Mouse (Mus musculus) adrenal gland, adult 2 months (tissue): ENCODE measurements around the gene Cox5a. TPM values are rescaled to one million over a fixed set of nuclear protein-coding genes. Genes with fewer than 3 reads are reported as not detected.

ENCODE experiments used
- DNase-seq: peaks from one replicate; pipeline ENCODE4 v3.0.0; 2021
- polyA plus RNA-seq: library from polyadenylated mRNA; depleted of rRNA; stranded (reverse); fragments of >200 nt; gene quantifications from 2 replicates; pipeline ENCODE4 v1.2.3, GENCODE M21; 2012
- total RNA-seq, 2 experiments: library from RNA; stranded (reverse); gene quantifications; 2 replicates each; pipeline ENCODE4 v1.2.3; 2021

Gene Cox5a
- total and polyA plus RNA-seq, 3 experiments = 430 to 880 (median 653) TPM

DNA sequence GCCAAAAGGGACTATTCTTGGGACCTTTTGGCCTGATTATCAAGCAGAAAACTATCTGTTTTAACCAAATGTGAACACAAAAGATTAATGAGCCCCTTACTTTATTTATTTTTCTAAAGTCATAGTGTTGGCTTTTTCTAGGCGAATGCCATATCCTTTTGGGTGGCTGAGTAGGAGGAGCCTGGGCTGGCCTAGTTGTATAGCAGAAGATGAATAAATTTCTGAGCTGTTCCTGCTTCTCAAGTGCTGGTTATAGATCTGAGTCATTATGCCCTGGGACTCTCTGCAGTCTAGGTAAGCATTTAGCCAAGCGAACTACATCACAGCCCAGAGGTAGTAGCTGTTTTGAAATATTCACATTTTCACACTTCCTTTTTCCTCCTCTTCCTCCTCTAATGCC lies 4.4 kb downstream of the Cox5a start:
- no peak for DNase-seq

DNA sequence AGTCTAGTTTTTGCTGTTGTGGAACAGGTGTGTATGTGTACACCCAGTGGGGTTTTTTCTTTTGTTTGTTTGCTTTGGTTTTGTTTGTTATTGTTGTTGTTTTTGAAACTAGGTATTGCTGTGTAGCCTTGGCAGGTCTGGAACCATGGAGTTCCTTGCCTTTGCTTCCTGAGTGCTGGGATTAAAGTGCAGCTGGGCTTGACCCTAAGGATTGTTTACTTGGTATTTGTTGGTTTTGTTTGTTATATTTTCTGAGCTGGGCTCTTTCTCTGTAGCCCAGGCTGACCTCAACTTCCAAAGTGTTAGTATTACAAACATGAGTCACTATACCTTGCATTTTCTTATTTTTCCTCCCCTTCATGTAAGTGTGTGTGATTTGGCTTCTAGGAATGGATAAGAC lies 5.4 kb downstream of the Cox5a start:
- no peak for DNase-seq

DNA sequence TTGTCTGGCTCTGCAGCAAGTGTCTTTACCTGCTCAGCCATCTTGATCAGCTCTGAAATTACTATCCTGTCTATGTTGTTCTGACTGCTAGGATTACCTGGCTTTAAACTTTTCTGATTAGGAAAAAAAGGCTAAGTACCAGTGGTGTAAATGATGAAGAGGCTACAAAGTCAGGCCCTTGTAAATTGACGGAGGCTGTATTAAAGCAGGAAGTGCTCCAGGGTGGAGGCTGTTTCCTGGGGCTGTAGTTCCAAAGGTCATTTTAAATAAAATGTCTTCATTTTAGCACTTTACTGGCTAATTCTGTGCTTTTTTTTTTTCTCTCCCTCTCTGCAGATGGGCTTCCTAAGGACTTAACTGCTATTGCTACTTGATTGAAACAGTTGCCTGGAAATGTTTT lies 10.9 kb downstream of the Cox5a start:
- DNase-seq = no peak

DNA sequence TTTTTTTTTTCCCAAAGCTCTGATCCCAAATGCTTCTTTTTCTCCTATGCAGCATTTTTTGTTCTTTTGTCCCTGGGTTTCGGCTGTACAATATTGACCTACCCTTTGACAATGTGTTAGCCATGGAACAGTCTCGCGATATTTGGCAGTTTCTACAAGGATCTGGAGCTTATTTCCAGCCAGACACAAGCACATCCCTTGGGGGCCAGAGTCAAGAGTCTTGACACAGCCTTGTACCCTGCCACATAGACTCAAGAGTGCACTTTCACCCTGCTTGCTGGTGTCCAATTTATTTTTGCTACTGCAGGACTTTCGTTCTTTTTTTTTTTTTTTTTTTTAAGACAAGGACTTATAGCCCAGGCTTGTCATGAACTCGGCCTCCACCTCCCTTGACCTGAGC lies 15.3 kb downstream of the Cox5a start:
- DNase-seq = no peak

DNA sequence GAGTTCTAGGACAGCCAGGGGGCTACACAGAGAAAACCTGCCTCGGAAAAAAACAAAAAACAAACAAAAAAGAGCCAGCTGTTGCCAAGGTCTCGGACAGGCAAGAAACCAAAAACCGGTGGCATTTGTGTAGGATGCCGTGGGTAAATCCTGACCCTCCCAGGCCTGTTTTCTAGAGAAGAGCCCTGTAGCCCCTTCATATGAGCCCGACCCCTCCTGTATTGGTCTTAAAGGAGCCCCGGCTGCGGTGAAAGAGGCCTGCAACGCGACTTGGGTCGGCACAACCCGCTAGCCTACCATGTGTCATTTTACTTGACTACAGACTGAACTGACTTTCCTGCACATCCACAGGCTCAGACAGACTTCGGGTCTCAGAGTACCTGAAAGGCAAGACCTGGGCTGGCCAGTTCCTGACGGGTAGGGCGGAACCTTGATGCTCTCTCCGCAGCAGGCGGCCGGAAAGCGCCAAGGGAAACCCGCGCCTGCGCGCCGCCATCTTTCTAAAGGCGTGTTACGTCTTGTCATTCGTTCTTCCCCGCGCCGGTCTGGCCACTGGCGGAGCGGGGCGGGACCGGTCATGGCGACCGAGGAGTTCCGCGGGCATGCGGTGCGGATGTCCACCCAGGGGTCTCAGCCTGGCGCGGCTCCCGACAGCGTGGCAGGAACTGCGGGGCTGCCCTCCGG lies 16.1 kb downstream of the Cox5a start, which contains the start of gene Fam219b:
Gene Fam219b, plus strand, starts transcription at position 485 of the 684 bp plus-strand sequence.
- DNase-seq = peak; percentile 93

DNA sequence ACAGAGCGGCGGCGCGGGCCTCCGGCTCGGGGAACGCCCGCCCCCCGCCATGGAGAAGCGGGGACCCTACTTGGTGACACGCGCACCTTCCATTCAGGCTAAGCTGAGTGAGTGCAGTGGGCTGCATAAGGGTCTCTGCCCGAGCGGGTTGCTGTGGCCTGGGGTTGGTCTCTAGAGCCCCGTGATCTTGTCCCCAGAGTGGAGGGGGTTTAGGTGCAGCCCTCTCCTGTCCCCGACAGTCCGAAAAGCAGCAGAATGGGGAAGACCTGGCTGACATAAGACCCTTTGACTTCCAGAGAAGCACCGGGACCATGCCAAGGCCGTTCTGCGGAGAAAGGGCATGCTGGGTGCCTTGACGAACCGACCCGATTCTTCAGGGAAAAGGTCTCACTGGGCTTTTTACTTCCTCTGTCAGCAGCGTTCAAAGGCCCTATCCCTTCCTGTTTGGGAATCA lies 16.7 kb downstream of the Cox5a start:
- DNase-seq = no peak

DNA sequence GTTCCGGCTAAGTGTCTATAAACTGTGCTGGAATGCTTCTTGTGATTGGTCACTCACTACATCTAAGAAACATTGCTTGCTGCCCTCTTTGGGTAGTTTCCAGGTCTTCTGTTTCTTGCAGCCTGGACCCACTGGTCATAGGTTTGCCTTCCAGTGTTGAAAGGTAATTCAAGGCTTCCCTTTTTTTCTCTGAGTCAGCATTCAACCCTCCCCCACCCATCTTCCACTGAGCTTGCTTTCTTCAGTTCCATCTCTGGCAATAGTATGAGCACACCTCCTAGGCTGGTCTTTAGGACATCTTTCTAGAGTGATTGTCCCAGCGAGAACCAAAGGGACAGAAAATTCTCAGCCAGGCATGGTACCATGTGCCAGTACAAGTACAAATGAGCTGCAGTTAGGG lies 18.5 kb downstream of the Cox5a start:
- DNase-seq = no peak

DNA sequence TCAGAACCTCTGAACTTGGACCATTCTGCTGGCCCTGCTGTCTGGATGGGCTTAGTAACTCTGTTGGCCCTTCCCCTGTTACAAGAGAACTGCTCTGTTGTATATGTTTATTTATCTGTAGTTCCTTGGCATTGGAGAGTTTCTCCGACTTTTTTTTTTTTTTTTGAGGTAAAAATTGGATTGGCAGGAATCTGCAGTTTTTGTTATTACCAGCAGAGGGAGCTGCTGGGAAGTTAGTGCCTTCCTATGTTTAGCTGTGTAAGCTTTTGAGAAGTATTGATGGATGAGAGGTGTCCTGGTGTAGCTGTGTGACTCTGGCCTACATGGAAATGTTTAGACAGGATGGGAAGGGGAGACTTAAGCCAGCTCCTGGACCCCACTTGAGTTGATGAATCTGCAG lies 20.2 kb downstream of the Cox5a start:
- no peak for DNase-seq

DNA sequence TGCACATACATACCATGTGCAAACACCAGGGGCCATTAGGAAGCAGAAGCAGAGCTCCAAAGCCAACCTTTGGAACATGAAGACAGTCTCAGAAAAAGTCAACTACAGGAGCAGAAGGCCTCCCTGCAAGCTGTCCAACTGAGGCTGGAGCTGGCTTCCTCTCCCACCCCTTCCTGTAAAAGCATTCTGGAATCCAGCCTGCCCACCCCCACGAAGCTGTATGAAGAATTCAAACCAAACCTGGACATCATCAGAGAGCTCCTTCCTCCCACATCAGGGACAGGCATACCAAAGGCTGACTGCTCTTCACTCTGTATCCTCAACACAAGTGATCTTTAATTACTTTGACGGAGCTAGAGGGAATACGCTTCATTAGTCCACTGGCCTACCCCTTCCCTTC lies 22.9 kb downstream of the Cox5a start:
- no peak for DNase-seq

DNA sequence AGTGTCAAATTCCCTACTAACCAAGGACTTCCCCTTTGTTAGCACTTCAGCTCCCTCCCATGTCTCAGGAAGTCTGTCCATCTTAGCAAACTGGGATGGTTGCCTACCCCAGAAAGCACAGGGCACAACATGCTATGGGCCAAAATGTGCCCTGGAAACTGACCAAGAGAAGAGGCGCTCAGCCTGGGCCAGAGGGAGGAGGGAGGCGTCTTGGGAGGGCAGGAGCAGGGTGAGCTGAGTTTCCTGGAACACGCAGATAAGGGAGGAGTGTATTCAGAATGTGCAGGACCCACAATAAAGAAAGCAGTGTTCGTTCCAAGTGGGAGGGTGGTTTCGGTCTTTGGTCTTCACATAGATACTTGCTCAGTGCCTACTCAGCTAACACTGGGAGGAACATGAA lies 26.2 kb downstream of the Cox5a start:
- no peak for DNase-seq

DNA sequence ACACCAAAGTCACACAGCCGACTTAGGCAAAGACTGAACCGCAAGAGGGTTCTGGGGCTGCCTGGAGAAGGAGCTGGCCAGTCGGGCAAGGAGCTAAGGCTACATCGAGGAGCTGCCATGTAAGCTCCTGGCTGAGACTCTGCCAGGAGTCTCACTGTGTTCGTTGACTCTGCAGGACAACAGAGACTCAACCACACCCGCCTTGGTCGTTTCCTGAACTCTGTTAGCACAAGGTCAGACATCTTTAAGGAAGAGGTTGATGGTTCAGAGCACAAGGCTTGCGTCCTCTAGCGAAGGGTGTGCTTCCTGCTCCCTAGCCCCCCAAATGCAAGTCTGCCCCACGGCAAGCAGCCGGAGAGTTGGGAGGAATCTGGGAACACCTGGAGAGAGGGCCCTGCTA lies 26.8 kb downstream of the Cox5a start:
- no peak for DNase-seq

DNA sequence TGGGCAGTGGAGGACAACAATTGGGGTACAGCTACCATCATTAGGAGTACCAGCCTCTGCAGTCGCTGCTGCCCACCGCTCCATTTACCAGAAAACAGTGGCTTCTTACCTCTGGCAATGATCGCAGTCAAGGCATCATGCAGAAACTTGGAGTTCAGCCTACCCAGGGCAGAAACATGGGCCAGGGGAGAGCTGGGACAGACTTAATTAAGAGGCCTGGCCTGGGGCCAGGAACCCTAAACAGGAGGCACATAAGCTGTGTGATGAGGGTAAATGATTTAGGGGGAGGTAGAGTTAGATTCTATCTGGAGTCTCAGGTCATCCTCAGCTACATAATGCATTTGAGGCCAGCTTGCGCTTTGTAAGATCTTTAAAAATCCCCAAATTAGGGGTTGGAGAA lies 28.1 kb downstream of the Cox5a start:
- DNase-seq = no peak

DNA sequence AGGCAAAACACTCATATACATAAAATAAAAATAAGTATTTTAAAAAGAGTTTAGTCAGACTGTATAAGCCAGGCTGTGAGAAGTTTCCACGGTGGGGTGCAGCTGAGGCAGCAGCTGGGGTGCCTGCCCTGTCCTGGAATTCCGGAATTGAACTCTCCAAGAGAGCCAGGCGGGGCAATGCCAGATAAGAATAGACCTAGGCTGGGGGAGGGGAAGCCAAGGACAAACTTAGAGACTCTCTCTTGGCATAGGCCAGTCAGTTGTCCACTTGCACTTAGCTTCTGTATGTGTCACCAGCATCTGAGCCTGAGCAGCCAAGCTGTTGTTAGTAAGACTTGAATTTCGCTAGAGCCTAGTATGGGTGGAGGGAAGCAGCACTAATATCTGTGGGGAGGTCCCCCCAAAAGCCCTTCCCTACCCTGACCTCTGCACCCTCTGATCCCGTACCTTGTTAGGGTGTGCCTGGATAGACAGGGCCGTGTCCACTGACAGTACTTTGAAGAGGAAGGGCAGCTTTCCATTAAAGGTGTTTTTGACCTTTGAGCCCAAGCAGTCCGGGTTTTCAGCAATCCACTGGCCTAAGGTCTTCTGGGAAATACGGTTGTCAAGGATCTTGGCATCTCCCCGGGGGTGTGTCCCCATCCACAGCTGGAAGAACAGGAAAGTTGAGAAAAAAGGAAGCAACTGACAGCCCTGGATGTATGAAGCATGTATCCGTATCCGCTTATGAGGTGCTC lies 29.2 kb downstream of the Cox5a start:
- peak; percentile 80 for DNase-seq

DNA sequence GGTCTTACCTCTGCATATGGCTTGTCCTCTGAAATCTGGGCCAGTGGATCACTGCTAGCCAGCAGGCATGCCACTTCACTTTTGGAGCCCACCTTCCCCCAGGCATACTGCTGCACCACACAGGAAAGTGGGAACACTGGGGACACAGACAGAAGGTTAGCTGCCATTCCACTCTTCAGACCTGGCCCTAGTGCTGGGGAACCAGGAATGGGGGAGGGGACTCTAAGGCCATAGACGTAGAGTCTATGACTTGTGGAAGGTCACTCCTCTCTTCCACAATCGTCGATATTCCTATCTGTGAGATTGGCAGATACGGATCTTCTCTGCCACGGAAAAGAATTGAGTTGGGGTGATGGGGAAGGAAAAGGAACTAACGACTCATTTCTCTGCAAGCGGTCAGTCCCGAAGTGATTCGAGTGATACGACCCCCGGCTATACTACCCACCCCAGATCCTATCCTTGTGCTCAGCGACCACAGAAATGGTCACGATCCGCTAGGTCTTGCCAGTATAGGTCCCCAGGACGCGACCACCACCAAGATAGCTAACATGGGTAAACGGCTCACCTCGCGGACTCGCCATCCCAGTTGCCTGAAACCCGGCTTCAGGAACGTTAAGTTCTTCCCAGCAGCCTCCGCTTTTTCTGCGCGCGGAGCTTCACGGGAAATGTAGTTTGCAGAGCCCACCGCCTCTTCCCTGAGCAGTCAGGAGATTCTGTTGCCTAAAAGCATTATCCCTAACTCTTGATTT lies 31.2 kb downstream of the Cox5a start, which contains the start of gene Mpi:
Gene Mpi, minus strand, starts transcription at position 625 of the 749 bp plus-strand sequence.
- peak; percentile 76 for DNase-seq

DNA sequence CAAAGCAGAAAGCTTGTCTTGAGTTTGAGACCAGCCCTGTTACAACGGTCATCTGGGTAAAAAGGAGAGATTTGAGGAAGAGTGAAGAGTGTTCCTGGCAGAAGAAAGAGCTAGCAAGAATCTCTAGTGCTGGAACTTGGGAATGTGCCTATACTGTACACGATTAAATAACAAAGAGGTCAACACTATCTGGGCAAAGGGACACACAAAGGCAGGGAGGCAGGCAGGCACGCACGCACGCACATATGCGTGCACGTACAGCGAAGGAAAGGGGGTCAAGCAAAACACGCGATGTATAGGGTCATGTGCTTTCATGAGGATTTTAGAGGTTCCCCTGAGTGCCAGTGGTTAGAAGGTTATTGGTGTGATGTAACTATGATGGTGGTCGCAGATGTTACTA lies 32.0 kb downstream of the Cox5a start:
- DNase-seq = no peak

DNA sequence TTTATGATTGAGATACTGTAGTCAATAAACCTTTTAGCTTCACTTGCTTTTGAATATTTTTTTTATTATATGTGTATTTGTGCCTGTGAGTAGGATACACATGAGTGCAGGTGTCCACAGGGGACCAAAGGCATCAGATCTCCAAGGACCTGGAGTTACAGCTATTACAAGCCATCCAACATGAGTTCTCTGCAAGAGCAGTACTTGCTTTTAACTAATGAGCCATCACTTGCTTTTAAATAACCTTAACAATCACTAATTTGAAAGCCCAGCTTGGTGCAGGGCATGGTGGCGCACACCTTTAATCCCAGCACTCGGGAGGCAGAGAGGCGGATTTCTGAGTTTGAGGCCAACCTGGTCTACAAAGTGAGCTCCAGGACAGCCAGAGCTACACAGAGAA lies 33.7 kb downstream of the Cox5a start:
- no peak for DNase-seq

DNA sequence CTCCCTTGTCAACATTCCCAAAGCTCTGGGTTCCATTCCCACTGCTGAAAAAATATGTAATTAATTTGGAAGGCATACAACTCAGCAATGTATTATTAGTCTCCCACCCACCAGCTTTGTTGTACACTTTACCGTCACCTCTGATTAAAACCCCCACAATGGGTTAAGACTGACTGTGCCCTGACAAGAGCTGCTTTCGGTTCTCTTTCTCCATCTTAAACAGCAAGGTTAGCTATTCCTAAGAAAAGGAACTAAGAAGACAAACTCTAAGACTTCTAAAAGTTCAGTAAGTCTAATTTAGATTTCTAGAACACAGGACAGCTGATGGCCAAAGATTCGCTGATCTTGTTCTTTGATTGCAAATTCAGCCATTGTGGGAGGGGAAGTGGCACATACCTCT lies 36.1 kb downstream of the Cox5a start:
- DNase-seq = no peak

DNA sequence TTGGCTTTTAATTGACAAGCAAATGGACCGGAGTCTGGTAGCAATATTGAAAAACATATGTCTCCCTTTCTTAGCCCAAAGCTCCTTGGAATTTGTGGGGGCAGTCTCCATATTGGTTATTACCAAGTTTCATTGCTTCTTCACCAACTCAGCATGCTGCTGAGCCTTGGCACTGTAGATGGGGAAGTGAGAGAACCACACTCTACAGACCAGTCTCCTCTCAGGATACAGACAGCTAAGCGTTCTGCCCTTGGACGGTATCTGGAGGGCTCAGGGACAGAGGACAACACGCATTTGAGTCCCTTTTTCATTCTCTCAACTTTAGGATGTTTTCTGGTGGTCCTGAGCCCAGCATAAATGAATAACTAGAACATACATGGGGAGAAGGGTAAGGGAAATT lies 37.6 kb downstream of the Cox5a start:
- no peak for DNase-seq

DNA sequence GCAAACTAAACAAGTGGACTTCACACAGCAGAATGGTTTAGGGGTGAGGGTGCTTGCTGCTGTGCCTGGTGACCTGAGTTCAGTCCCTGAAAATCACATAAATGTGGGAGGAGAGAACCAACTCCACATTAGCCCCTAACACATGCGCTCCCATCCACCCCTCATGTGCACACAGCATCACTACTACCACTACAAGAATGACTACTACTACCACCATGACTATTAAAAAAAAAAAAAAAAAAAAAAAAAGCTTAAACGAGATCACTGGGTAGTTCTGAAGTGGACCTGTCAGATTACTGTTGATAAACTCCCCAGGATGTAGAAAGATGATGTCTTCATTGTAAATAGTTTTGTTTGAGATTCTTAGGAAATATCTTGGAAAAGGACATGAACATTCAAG lies 38.5 kb downstream of the Cox5a start:
- no peak for DNase-seq

DNA sequence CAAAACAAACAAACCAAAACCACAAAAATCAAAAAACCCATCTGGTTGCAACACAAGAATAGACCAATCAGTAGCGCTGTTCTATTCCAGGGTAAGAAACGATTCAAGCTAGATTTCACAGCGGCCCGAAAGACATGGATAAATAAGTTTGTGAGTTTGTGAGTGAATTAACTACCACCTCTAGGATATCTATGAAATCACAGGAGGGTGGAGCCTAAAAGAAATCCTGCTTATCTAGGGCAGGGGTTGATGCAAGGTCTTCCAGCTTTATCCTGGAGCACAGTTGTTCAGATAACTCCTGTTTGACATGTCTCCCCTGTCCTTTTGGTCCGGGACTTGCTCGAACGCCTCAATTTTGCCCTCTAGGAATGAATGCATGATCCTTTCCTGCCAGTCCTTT lies 39.2 kb downstream of the Cox5a start:
- DNase-seq = no peak

DNA sequence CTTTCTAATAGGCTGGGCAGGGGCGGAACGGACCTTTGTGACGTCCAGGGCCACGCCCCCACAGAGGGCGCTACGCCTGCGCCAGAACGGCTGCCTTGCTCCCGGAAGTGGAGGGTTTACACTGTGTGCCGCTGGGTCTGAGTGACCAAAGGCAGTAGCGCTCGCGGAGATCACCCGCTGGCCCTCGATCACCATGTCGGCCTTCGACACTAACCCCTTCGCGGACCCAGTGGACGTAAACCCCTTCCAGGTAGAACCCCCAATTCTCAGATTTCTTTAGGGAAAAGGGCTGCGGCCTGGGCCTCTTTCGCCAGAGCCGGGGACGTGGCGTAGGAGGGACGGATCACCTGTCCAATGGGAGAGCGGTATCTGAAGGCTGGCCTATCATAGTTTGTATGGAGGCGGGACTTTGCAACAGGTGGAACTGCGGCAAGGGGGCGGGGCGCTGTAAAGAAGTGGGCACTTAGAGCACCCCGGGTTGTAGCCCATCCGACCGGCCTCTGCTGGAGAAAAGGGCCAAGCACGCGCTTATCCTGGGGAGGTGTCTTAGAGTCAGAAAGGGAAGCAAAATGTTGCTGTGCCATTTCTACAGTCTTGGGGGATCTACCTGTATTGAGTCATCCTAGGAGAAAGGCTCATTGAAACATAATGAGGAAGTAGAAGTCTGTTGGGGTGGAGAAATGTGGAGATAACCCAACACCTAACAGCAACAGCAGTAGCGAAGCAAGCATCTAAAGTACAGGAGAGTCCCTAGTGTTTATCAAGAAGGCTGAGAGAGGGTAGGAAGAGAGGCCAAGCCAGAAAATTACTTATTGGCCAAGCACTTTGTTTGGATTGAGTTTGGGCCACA lies 40.0 kb downstream of the Cox5a start, which contains the start of gene Scamp2:
Gene Scamp2, plus strand, starts transcription at position 83 of the 850 bp plus-strand sequence.
- peak; percentile 98 for DNase-seq

DNA sequence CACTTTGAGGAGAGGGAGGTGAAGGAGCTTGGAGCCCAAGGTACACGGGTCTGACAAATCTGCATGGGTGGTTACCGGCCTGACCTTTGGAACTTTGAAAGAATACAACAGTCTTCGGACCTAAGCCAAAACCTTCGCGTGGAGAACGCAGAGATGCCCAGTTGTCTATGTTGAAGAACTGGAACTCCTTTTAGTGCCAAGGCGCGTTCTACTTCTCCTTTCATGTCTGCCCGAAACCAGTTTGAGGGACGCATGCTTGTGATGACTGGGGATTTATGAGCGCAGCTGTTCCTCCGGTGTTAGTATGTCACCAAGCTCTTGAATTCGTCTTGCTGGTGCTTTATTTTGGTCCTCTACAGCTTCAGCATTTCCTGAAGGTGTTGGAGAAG lies 40.6 kb downstream of the Cox5a start:
- DNase-seq = no peak
